Mouse (Mus musculus) testis, adult 2 months (tissue): ENCODE measurements around the gene Gimap9.

Source experiments
- CTCF ChIP-seq: fragments of 200-500 bp; IDR thresholded peaks from 2 replicates; pipeline ENCODE4 v1.5.1; 2012; ENCODE audit warnings: low read depth, mild to moderate bottlenecking, inconsistent platforms, low read length, moderate library complexity; ENCODE audit not compliant: control insufficient read depth, insufficient read depth, insufficient replicate concordance
- POLR2A ChIP-seq: fragments of 200-500 bp; IDR thresholded peaks from 2 replicates; pipeline ENCODE4 v1.6.1; 2012; ENCODE audit warnings: low read depth, mild to moderate bottlenecking, inconsistent platforms, low read length, moderate library complexity; ENCODE audit not compliant: control insufficient read depth

DNA sequence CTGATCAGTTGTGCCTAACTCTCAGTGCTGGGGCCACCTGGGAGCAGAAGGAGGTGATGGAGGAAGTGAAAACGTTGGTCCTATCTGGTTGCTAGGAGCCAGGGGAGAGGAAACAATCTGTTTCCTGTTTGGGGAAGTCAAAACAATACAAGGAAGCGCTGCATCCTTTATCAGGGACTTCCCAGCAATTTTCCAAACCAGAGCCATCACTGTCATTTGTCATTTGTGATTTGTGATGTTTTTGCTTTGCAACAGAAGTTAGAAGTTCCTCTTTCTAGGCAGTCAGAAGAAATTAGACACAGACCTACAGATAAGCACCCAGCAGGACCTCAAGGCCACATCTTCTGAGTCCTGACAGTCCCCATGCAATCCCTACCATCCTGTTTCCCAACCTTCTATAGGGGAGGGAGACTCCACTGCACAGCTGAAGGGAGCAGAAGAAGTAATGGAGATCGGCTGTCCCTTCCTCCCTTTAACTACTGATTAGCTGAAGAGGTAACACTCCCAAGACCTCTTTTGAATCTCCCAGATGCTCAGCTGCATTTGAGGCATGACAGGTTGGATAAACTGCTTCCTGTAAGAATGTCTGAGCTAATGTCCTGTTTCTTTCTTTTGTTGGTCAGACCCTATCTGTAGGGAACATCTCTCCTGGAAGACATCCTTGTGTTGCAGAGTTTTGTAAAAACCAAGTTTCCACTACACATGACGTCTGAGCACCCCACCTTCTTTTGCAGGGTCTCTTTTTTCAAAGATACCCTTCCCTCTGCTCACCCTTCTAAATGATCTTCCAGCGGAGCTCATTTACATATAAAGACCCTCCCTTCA, 24.5 kb downstream of the Gimap9 start:
- TF ChIP-seq CTCF (no peak), POLR2A (no peak)
